Mouse (Mus musculus): ENCODE data around the gene Cd82. TPM values are rescaled to one million over a fixed set of nuclear protein-coding genes. Genes with fewer than 3 reads are reported as not detected.
A peak's percentile ranks its signal among the peaks of the same experiment; 100 is the strongest.

Gene Cd82
- total RNA-seq, 2 experiments from 2014 or later, result 9.5 to 12.4 TPM

- peak; percentile 55 to 56 for DNase-seq
- intact Hi-C loops (cut with DNase I), result loop anchor here (5.0 to 10.0 kb wide), 2 partner anchors 253 to 345 kb away; no protein-coding TSS in a partner anchor
Measured at GRCm38 (mm10) chr2:93470127-93470526, 7.2 kb upstream of the Cd82 start.

GRCm38 (mm10) chr2:93469118-93469517 is 6.2 kb upstream of the Cd82 start:
- intact Hi-C loops (cut with DNase I), result no loop called here
- no peak for DNase-seq

- intact Hi-C loops (cut with DNase I), result no loop called here
Measured at GRCm38 (mm10) chr2:93466314-93466713, 3.4 kb upstream of the Cd82 start.

GRCm38 (mm10) chr2:93461869-93462714 is 848 bp downstream of the Cd82 start:
- peak; percentile 90 to 93 for DNase-seq
- intact Hi-C loops (cut with DNase I), result no loop called here

More at GRCm38 (mm10) chr2:93466314-93466713, 3.4 kb upstream of the Cd82 start:
- no peak for DNase-seq

GRCm38 (mm10) chr2:93460786-93461469 is 2.0 kb downstream of the Cd82 start:
- DNase-seq, result no peak
- intact Hi-C loops (cut with DNase I), result no loop called here

GRCm38 (mm10) chr2:93459208-93459920 is 3.6 kb downstream of the Cd82 start:
- intact Hi-C loops (cut with DNase I), result no loop called here
- no peak for DNase-seq

GRCm38 (mm10) chr2:93458332-93459207 is 4.4 kb downstream of the Cd82 start:
- no peak for DNase-seq
- intact Hi-C loops (cut with DNase I), result no loop called here

GRCm38 (mm10) chr2:93457426-93458130 is 5.4 kb downstream of the Cd82 start:
- DNase-seq, result no peak
- intact Hi-C loops (cut with DNase I), result no loop called here

- intact Hi-C loops (cut with DNase I), result no loop called here
- no peak for DNase-seq
Measured at GRCm38 (mm10) chr2:93456140-93456539, 6.8 kb downstream of the Cd82 start.

GRCm38 (mm10) chr2:93454817-93455591 is 7.9 kb downstream of the Cd82 start:
- DNase-seq, result no peak

GRCm38 (mm10) chr2:93454334-93454733 is 8.6 kb downstream of the Cd82 start:
- intact Hi-C loops (cut with DNase I), result no loop called here
- no peak for DNase-seq

More at GRCm38 (mm10) chr2:93454817-93455591, 7.9 kb downstream of the Cd82 start:
- intact Hi-C loops (cut with DNase I), result no loop called here

GRCm38 (mm10) chr2:93453046-93453445 is 9.9 kb downstream of the Cd82 start:
- DNase-seq, result no peak
- intact Hi-C loops (cut with DNase I), result no loop called here

- no peak for DNase-seq
- intact Hi-C loops (cut with DNase I), result no loop called here
Measured at GRCm38 (mm10) chr2:93452506-93452905, 10.4 kb downstream of the Cd82 start.

- intact Hi-C loops (cut with DNase I), result no loop called here
- DNase-seq, result no peak
Measured at GRCm38 (mm10) chr2:93452057-93452456, 10.9 kb downstream of the Cd82 start.

GRCm38 (mm10) chr2:93451219-93451938 is 11.6 kb downstream of the Cd82 start:
- intact Hi-C loops (cut with DNase I), result no loop called here
- no peak for DNase-seq

- no peak for DNase-seq
- intact Hi-C loops (cut with DNase I), result no loop called here
Measured at GRCm38 (mm10) chr2:93450695-93451094, 12.2 kb downstream of the Cd82 start.

- no peak for DNase-seq
- intact Hi-C loops (cut with DNase I), result no loop called here
Measured at GRCm38 (mm10) chr2:93449657-93450056, 13.3 kb downstream of the Cd82 start.

- intact Hi-C loops (cut with DNase I), result no loop called here
- DNase-seq, result no peak
Measured at GRCm38 (mm10) chr2:93448774-93449173, 14.2 kb downstream of the Cd82 start.
